26 mouse cellular contexts compared by ENCODE assay signal in the genomic region with DNA sequence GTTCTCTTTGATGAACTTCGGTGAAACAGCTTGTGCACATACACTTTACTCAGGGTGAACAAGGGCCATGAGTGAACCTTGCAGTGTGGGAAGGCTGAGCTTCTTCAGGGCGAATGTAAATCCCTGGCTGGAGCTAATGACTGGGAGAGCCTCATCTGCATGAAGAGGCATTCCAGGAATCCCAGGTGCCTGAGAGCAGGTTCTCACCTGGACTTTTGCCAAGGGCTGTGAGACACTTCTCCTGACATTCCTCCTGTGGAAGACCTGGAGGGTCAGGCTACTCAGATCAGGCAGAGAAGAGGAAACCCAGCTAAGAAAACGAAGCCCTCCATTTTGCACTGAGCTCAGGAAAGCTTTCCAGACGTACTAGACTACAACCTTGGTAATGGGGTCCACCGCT. TPM values are rescaled to one million over a fixed set of nuclear protein-coding genes. Genes with fewer than 3 reads are reported as not detected.
DNase-seq lines count a peak whose midpoint lies in the region; ATAC-seq lines count a peak whose summit lies in the region.
"Had no signal": no experiment of that assay in that cellular context is flagged by ENCODE, and none has a peak within 500 bp of the region (broad histone marks: within the 10 kb centered on the region; RNA-seq: fewer than 3 reads in every experiment).

No protein-coding gene starts in this region.

- WGBS in lung, embryonic 16.5 days, result 54% methylated on average over 5 of the region's 5 CpGs

- peak; percentile 45 for ATAC-seq in lung, embryonic 16.5 days (ENCODE audit: low read depth)
- ATAC-seq: CD4-positive, CD25-positive, alpha-beta regulatory T cell, adult 4 months; forebrain, embryonic 13.5 days; forebrain, embryonic 15.5 days had no signal

- no peaks in the 10 kb centered on the region for H3K36me3 ChIP-seq in lung, embryonic 16.5 days (ENCODE audit: control insufficient read depth, insufficient read depth, low read length)
- H3K36me3 ChIP-seq: embryonic facial prominence, embryonic 10.5 days; embryonic facial prominence, embryonic 12.5 days; forebrain, embryonic 15.5 days had no signal

- H3K27ac ChIP-seq in lung, embryonic 16.5 days (ENCODE audit: low read length), result no peak overlapping the region
- H3K27ac ChIP-seq: embryonic facial prominence, embryonic 10.5 days; embryonic facial prominence, embryonic 12.5 days; forebrain, embryonic 13.5 days; forebrain, embryonic 15.5 days had no signal

- H3K4me3 ChIP-seq in lung, embryonic 16.5 days (ENCODE audit: low read length), result no peak overlapping the region
- H3K4me3 ChIP-seq: embryonic facial prominence, embryonic 10.5 days; embryonic facial prominence, embryonic 12.5 days; forebrain, embryonic 13.5 days; forebrain, embryonic 15.5 days had no signal

- peak; percentile 66 for DNase-seq in heart, adult 11 months
- no peak for DNase-seq in heart, adult 9 months (ENCODE audit: low spot score in 2 of 2)
- DNase-seq in lung, adult 18-20 months, result no peak
- DNase-seq in ES-CJ7 (ENCODE audit: low read depth, low spot score) (peak; percentile 19), ZHBTc4 (ENCODE audit: low read depth, low spot score) (peak; percentile 39)
- DNase-seq in right cerebral cortex, postnatal 36 days (ENCODE audit: low spot score in 2 of 2), result no peak
- no peak for DNase-seq in testis, postnatal 14 days (ENCODE audit: low spot score)
- DNase-seq: adrenal gland, adult 8-10 months; adrenal gland, postnatal 14 days; adrenal gland, postnatal 36 days; B cell, adult 2 months; cerebellum, adult 11-12 months; cerebellum, adult 2 months; cerebellum, adult 9-10 months; cerebellum, postnatal 10 days; cerebellum, postnatal 25 days had no signal

- H3K4me2 ChIP-seq in lung, embryonic 16.5 days (ENCODE audit: low read depth, low read length), result no peak overlapping the region
- H3K4me2 ChIP-seq: embryonic facial prominence, embryonic 12.5 days; forebrain, embryonic 13.5 days; forebrain, embryonic 15.5 days had no signal

- H3K9me3 ChIP-seq in lung, embryonic 16.5 days (ENCODE audit: control insufficient read depth, low read length), result no peaks in the 10 kb centered on the region
- H3K9me3 ChIP-seq: embryonic facial prominence, embryonic 10.5 days; embryonic facial prominence, embryonic 12.5 days; forebrain, embryonic 13.5 days; forebrain, embryonic 15.5 days had no signal

- H3K9ac ChIP-seq in lung, embryonic 16.5 days (ENCODE audit: low read length), result no peak overlapping the region
- H3K9ac ChIP-seq: embryonic facial prominence, embryonic 12.5 days; forebrain, embryonic 13.5 days; forebrain, embryonic 15.5 days had no signal

- no peaks in the 10 kb centered on the region for H3K4me1 ChIP-seq in lung, embryonic 16.5 days (replicated peaks; ENCODE audit: control insufficient read depth, insufficient read depth, low read length)
- H3K4me1 ChIP-seq: embryonic facial prominence, embryonic 12.5 days; forebrain, embryonic 13.5 days; forebrain, embryonic 15.5 days had no signal

- H3K27me3 ChIP-seq in lung, embryonic 16.5 days (ENCODE audit: control insufficient read depth, insufficient read depth, low read depth, low read length), result no peaks in the 10 kb centered on the region
- H3K27me3 ChIP-seq: CH12.LX; embryonic facial prominence, embryonic 12.5 days; forebrain, embryonic 13.5 days; forebrain, embryonic 15.5 days had no signal

RNA-seq across cellular contexts. Expression of a gene that starts 6.9 kb away (rescaled TPM):
- polyA plus RNA-seq in lung, embryonic 16.5 days (2015; fragmentation: Nextera tagmentation; extraction: Ambion mirVana), result not detected in 2 replicates
- polyA plus RNA-seq: CD4-positive, CD25-positive, alpha-beta regulatory T cell, adult 4 months; cerebellum, adult 2 months; cortical plate, adult 2 months; embryonic facial prominence, embryonic 10.5 days; embryonic facial prominence, embryonic 12.5 days; embryonic facial prominence, embryonic 14.5 days; forebrain, embryonic 11.5 days; forebrain, embryonic 13.5 days; forebrain, embryonic 15.5 days had no signal

RNA-seq across cellular contexts. Expression of a gene that starts 31.1 kb away (rescaled TPM):
- 12.4 and 13.2 TPM in 2 replicates for polyA plus RNA-seq in lung, embryonic 16.5 days (2015; fragmentation: Nextera tagmentation; extraction: Ambion mirVana)

Comparison
In these comparisons a context has a peak if more than half of its experiments do, and no peak if none do; other contexts are left out.
1. DNase-seq: peak in heart, adult 11 months (single experiment), ES-CJ7 (single experiment) and ZHBTc4 (single experiment); none in heart, adult 9 months (0 of 2), lung, adult 18-20 months (0 of 2), right cerebral cortex, postnatal 36 days (0 of 2) and testis, postnatal 14 days (single experiment).